Mouse (Mus musculus): Measurements from ENCODE around the gene Fgf6. TPM values are rescaled to one million over a fixed set of nuclear protein-coding genes. Genes with fewer than 3 reads are reported as not detected.

The Fgf6 gene
- polyA plus RNA-seq, 1 experiment from 2014 or later: 0.08 TPM

DNA sequence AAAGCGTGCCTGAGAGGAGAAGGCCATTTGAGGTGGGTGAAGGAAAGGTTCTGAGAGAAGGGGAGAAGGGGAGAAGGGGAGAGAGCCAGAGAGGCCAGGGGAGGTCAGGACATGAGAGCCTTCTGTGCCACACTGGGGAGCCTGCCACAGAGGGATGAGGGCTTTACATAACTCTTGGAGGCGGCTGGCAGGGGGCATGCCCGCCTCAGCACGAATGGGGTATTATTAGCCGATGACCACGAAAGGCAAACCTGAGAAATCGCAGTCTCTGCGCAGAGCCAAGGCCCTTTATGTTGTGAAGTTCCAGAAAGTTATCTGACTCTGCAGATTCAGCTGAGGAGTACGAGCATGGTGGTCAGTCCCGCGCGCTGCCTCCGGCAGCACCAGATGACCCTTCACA is 5.4 kb upstream of the Fgf6 start:
- no peak overlapping the region for H3K4me2 ChIP-seq
- 87% methylated on average over 13 of the region's 13 CpGs for WGBS
- ATAC-seq (replicated peaks; ENCODE audit: low FRiP score): no peak
- no peaks in the 10 kb centered on the region; the same call in 1 of the 2 replicates for H3K27me3 ChIP-seq (replicated peaks; ENCODE audit: control insufficient read depth, insufficient read depth, low read length)
- no peaks in the 10 kb centered on the region for H3K9me3 ChIP-seq (ENCODE audit: control insufficient read depth, low read length)
- DNase-seq (ENCODE audit: low spot score): no peak
- H3K27ac ChIP-seq (ENCODE audit: low read depth, low read length): no peak overlapping the region
- H3K36me3 ChIP-seq (ENCODE audit: control insufficient read depth, insufficient read depth, low read length): no peaks in the 10 kb centered on the region
- H3K9ac ChIP-seq (ENCODE audit: low read depth, low read length): no peak overlapping the region
- no peaks in the 10 kb centered on the region for H3K4me1 ChIP-seq (replicated peaks; ENCODE audit: control insufficient read depth, insufficient read depth, low read length)
- no peak overlapping the region for H3K4me3 ChIP-seq (ENCODE audit: low read depth, low read length)

DNA sequence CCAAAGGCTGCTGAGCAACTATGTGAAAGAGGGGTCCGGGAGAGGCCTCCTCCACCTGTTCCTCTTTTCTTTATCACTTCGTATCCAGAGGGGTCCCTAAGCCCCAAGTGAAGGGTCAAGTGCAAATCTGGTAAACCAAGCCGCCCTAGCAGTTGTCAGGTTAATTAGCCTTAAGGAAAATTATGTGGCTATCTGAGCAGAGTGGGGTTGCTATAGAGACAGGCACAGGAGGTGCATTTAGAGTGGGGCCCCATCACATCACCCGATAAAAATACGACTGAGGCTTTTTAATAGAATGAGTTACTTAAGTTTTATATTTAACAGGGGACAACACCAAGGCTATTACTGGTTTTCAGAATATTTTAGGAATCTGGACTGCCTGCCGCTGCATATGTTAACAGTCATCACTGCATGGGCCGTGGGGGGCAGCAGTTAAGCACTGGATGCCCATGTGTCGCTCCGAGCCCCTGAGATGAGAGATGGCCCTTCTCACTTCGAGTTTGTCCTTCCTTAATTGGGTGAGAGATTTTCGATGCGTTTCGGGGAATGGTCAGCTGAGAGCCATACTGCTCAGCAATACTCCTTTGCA is 3.3 kb upstream of the Fgf6 start:
- 78% methylated on average over 13 of the region's 13 CpGs for WGBS

DNA sequence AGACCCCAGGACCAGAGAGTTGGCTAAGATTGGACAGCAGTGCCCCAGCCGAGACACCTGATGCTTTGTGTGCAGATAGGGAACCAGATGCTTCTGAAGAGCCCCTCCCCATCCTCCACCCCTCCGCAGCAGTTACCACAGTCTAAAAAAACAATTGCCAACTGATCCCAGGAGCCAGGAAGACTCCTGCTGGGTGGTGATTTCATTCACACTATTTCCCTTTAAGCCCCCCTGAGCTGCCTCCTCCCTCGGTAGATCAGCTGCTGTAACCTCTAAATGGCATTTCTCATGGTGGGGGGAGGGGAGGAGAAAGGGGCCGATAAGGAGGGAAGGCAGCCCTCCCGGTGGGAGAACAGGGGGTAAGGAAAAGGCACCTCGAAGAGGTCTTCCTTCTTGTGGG is 3.9 kb downstream of the Fgf6 start:
- DNase-seq (ENCODE audit: low spot score): no peak
- H3K4me2 ChIP-seq: peak overlapping the region; percentile 16; the same call in 1 of the 2 replicates
- no peaks in the 10 kb centered on the region for H3K36me3 ChIP-seq (ENCODE audit: control insufficient read depth, insufficient read depth, low read length)
- H3K27me3 ChIP-seq (replicated peaks; ENCODE audit: control insufficient read depth, insufficient read depth, low read length): peaks cover 6% of the 10 kb centered on the region
- ATAC-seq (replicated peaks; ENCODE audit: low FRiP score): no peak
- H3K4me1 ChIP-seq (replicated peaks; ENCODE audit: control insufficient read depth, insufficient read depth, low read length): peaks cover 8% of the 10 kb centered on the region
- H3K9ac ChIP-seq (ENCODE audit: low read depth, low read length): no peak overlapping the region
- no peaks in the 10 kb centered on the region for H3K9me3 ChIP-seq (ENCODE audit: control insufficient read depth, low read length)
- H3K27ac ChIP-seq (ENCODE audit: low read depth, low read length): no peak overlapping the region
- 1% methylated on average over 6 of the region's 6 CpGs for WGBS
- H3K4me3 ChIP-seq (ENCODE audit: low read depth, low read length): no peak overlapping the region

More for the DNA sequence above, 3.3 kb upstream of the Fgf6 start:
- H3K4me1 ChIP-seq (replicated peaks; ENCODE audit: control insufficient read depth, insufficient read depth, low read length): no peaks in the 10 kb centered on the region
- DNase-seq (ENCODE audit: low spot score) (no peak), ATAC-seq (replicated peaks; ENCODE audit: low FRiP score) (no peak)
- H3K27me3 ChIP-seq (replicated peaks; ENCODE audit: control insufficient read depth, insufficient read depth, low read length): no peaks in the 10 kb centered on the region; the same call in 1 of the 2 replicates
- no peaks in the 10 kb centered on the region for H3K9me3 ChIP-seq (ENCODE audit: control insufficient read depth, low read length)
- H3K27ac ChIP-seq (ENCODE audit: low read depth, low read length): no peak overlapping the region
- no peak overlapping the region for H3K4me3 ChIP-seq (ENCODE audit: low read depth, low read length)
- H3K36me3 ChIP-seq (ENCODE audit: control insufficient read depth, insufficient read depth, low read length): no peaks in the 10 kb centered on the region
- H3K9ac ChIP-seq (ENCODE audit: low read depth, low read length): no peak overlapping the region
- no peak overlapping the region for H3K4me2 ChIP-seq

DNA sequence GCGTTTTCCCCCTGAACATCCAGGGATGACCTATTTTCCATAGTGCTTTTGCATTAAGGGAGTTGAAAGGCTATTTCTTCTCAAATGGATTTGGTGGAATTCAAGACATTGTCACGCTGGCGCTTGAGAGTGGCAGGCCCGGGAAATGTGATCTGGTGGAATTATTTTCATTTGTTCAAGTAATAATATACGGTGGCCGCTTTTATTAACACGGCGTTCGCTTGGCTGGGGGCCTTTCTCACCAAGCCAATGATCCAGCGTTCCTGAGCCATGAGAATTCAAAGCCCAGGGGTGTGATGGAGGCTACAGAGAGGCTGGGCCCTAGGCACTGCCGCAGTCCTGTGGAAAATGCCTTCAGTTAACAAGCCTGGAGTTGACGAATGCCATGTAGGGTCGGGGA is 5.0 kb downstream of the Fgf6 start:
- no peak overlapping the region for H3K27ac ChIP-seq (ENCODE audit: low read depth, low read length)
- ATAC-seq (replicated peaks; ENCODE audit: low FRiP score) (no peak), DNase-seq (ENCODE audit: low spot score) (no peak)
- no peak overlapping the region for H3K4me2 ChIP-seq
- peaks cover 7% of the 10 kb centered on the region for H3K27me3 ChIP-seq (replicated peaks; ENCODE audit: control insufficient read depth, insufficient read depth, low read length)
- no peak overlapping the region for H3K4me3 ChIP-seq (ENCODE audit: low read depth, low read length)
- no peak overlapping the region for H3K9ac ChIP-seq (ENCODE audit: low read depth, low read length)
- no peaks in the 10 kb centered on the region for H3K9me3 ChIP-seq (ENCODE audit: control insufficient read depth, low read length)
- H3K36me3 ChIP-seq (ENCODE audit: control insufficient read depth, insufficient read depth, low read length): no peaks in the 10 kb centered on the region
- H3K4me1 ChIP-seq (replicated peaks; ENCODE audit: control insufficient read depth, insufficient read depth, low read length): peaks cover 11% of the 10 kb centered on the region
- WGBS: 32% methylated on average over 13 of the region's 13 CpGs

DNA sequence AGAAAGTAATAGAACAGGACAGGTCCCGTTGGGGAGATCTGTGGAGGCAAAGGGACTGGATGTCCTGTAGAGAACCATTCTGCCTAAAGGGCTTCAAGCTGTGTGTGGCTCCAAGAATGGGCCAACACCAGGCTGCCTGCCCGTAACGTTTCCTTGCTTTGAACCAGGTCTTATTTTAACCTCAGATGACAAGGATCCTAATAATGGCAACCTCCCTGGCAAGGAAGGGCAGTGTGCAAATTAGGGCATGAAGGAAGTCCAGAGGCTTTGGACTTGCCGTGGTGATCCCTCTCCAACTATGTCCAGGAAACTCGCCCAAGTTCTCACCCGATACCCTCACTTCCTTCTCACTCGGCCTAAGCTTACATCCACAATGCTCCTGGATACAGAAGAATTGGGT is 9.4 kb downstream of the Fgf6 start:
- H3K4me3 ChIP-seq (ENCODE audit: low read depth, low read length): no peak overlapping the region

DNA sequence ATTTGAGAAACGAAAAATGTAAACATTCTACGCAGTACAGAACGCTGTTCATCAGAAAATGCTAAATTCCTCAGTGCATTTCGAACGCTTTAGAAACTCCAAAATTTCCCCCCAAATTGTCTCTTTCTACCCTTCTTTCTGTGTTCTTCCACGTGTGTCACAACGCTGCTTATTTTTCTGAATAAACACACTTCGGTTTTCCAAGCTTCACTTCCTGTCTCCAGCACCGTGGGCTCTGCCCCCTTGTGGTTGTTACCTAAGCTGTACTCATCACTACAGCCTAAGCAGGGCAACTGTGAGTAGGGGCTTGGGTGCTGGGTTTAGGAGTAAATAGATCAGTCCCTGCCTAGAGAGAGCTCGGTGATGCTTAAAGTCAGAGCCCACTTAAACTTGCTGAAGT is 19.4 kb downstream of the Fgf6 start:
- H3K27me3 ChIP-seq (replicated peaks; ENCODE audit: control insufficient read depth, insufficient read depth, low read length): no peaks in the 10 kb centered on the region
- no peaks in the 10 kb centered on the region for H3K36me3 ChIP-seq (ENCODE audit: control insufficient read depth, insufficient read depth, low read length)
- DNase-seq (ENCODE audit: low spot score) (peak; percentile 41), ATAC-seq (replicated peaks; ENCODE audit: low FRiP score) (peak; percentile 71; the same call in 1 of the 2 replicates)
- H3K4me1 ChIP-seq (replicated peaks; ENCODE audit: control insufficient read depth, insufficient read depth, low read length): no peaks in the 10 kb centered on the region
- no peaks in the 10 kb centered on the region for H3K9me3 ChIP-seq (ENCODE audit: control insufficient read depth, low read length)
- H3K27ac ChIP-seq (ENCODE audit: low read depth, low read length): no peak overlapping the region
- H3K9ac ChIP-seq (ENCODE audit: low read depth, low read length): no peak overlapping the region
- 0 out of 2 replicates have a peak overlapping the region, but pooled peaks have one; percentile 1 for H3K4me3 ChIP-seq (ENCODE audit: low read depth, low read length)
- WGBS: 25% methylated on average over 10 of the region's 10 CpGs
- peak overlapping the region; percentile 30 for H3K4me2 ChIP-seq

More for the DNA sequence above, 9.4 kb downstream of the Fgf6 start:
- DNase-seq (ENCODE audit: low spot score) (no peak), ATAC-seq (replicated peaks; ENCODE audit: low FRiP score) (no peak)
- peaks cover 5% of the 10 kb centered on the region for H3K27me3 ChIP-seq (replicated peaks; ENCODE audit: control insufficient read depth, insufficient read depth, low read length)
- H3K27ac ChIP-seq (ENCODE audit: low read depth, low read length): no peak overlapping the region
- no peak overlapping the region for H3K4me2 ChIP-seq
- H3K4me1 ChIP-seq (replicated peaks; ENCODE audit: control insufficient read depth, insufficient read depth, low read length): 0 out of 2 replicates have a peak, but pooled peaks cover 2% of the 10 kb centered on the region
- no peaks in the 10 kb centered on the region for H3K9me3 ChIP-seq (ENCODE audit: control insufficient read depth, low read length)
- H3K9ac ChIP-seq (ENCODE audit: low read depth, low read length): no peak overlapping the region
- H3K36me3 ChIP-seq (ENCODE audit: control insufficient read depth, insufficient read depth, low read length): no peaks in the 10 kb centered on the region
- 56% methylated on average over 7 of the region's 7 CpGs for WGBS

DNA sequence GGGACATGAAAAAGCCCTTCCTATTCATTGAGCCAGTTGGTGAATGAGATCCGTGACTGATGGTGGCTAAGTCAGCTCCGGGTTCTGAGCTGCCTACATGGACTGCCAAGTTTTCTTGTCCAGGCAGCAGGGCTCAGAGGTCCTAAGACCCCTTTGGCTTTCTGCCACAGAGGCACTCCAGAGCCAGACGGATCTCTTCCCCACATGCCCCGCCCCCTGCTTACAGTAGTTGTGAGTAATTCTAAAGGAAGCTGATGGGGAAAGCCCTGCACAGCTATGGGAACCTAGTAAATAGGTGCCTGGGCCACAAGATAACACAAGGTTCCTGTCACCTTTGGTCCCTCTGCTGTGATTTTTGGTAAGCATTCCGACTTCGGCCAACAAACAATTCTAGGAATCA is 29.5 kb downstream of the Fgf6 start:
- Histone ChIP-seq H3K9me3 (ENCODE audit: control insufficient read depth, low read length) (no peaks in the 10 kb centered on the region), H3K36me3 (ENCODE audit: control insufficient read depth, insufficient read depth, low read length) (no peaks in the 10 kb centered on the region), H3K4me3 (ENCODE audit: low read depth, low read length) (no peak overlapping the region), H3K4me2 (no peak overlapping the region), H3K4me1 (replicated peaks; ENCODE audit: control insufficient read depth, insufficient read depth, low read length) (no peaks in the 10 kb centered on the region), H3K27ac (ENCODE audit: low read depth, low read length) (no peak overlapping the region), H3K27me3 (replicated peaks; ENCODE audit: control insufficient read depth, insufficient read depth, low read length) (no peaks in the 10 kb centered on the region), H3K9ac (ENCODE audit: low read depth, low read length) (no peak overlapping the region)
- DNase-seq (ENCODE audit: low spot score) (no peak), ATAC-seq (replicated peaks; ENCODE audit: low FRiP score) (no peak)
- 49% methylated on average over 6 of the region's 6 CpGs for WGBS

DNA sequence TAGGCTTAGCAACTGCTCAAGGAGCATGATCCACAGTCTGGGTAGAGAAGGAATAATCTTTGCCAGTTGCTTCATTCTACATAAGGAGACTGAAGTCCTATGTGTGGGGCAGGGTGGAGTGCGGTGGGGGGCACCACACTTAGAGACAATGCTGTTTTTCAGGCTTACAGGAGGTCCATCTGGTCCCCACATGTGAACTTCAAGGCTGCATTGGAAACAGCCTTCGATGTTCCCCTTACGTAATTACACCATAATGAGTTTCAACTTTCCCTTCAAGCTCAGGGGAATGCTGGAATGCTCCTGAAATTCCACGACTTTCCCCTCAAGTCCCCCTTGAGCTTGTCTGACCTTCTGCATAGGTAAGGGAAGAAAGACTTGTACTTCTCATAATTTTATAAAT is 35.5 kb downstream of the Fgf6 start:
- no peaks in the 10 kb centered on the region for H3K9me3 ChIP-seq (ENCODE audit: control insufficient read depth, low read length)
- DNase-seq (ENCODE audit: low spot score) (no peak), ATAC-seq (replicated peaks; ENCODE audit: low FRiP score) (no peak)
- no peak overlapping the region for H3K4me2 ChIP-seq
- H3K9ac ChIP-seq (ENCODE audit: low read depth, low read length): no peak overlapping the region
- no peak overlapping the region for H3K4me3 ChIP-seq (ENCODE audit: low read depth, low read length)
- WGBS: 71% methylated on average over 4 of the region's 4 CpGs
- H3K4me1 ChIP-seq (replicated peaks; ENCODE audit: control insufficient read depth, insufficient read depth, low read length): no peaks in the 10 kb centered on the region
- H3K27me3 ChIP-seq (replicated peaks; ENCODE audit: control insufficient read depth, insufficient read depth, low read length): no peaks in the 10 kb centered on the region
- H3K27ac ChIP-seq (ENCODE audit: low read depth, low read length): no peak overlapping the region
- H3K36me3 ChIP-seq (ENCODE audit: control insufficient read depth, insufficient read depth, low read length): no peaks in the 10 kb centered on the region

DNA sequence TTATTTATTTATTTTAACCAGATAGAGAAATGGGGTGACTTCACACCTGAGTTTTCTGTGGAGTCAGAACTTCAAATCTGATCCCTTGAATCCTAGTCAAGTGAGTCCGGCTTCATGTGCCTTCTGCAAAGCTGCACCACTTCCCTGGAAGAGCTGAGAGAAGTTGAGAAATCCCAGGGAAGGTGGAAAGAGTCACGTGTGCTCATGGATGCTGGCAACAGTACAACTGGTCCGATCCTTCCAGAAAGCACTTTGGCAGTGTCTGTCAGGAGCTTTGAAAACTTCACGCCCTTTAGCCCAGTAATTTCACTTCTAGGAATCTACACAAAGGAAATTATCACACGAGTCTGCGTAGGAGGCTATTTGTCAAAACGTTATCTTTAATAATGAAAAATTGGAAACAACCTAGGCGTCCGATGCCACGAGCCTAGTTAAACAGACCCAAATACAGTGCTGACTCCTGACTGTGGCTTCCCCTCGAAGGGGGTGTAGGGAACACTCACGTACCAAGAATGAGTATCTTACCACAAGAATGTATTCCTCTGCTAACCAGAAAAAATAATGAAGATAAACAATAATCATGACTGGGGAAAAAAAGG is 41.7 kb downstream of the Fgf6 start:
- DNase-seq (ENCODE audit: low spot score) (no peak), ATAC-seq (replicated peaks; ENCODE audit: low FRiP score) (no peak)
- H3K4me3 ChIP-seq (ENCODE audit: low read depth, low read length): no peak overlapping the region
- no peak overlapping the region for H3K27ac ChIP-seq (ENCODE audit: low read depth, low read length)
- H3K4me2 ChIP-seq: no peak overlapping the region
- H3K9ac ChIP-seq (ENCODE audit: low read depth, low read length): no peak overlapping the region
- WGBS: 58% methylated on average over 12 of the region's 12 CpGs
- no peaks in the 10 kb centered on the region for H3K9me3 ChIP-seq (ENCODE audit: control insufficient read depth, low read length)
- no peaks in the 10 kb centered on the region for H3K27me3 ChIP-seq (replicated peaks; ENCODE audit: control insufficient read depth, insufficient read depth, low read length)
- no peaks in the 10 kb centered on the region for H3K36me3 ChIP-seq (ENCODE audit: control insufficient read depth, insufficient read depth, low read length)
- H3K4me1 ChIP-seq (replicated peaks; ENCODE audit: control insufficient read depth, insufficient read depth, low read length): no peaks in the 10 kb centered on the region

Data from liver, embryonic 11.5 days (tissue).